Mouse (Mus musculus) kidney, postnatal 25 days (tissue): ENCODE measurements at regions not wholly inside any gene's neighbourhood (a gene's known extent, or its start where the extent isn't known, plus 50 kb on each side); places are given as distances from the start of the nearest gene placed in this dataset.
"Not testable (repeated sequence)": the region's sequence is repeated elsewhere in the genome, so short reads cannot be mapped to it uniquely, and the experiment has no call there.

Experiments used
- DNase-seq, 2 experiments: peaks; one replicate each; pipeline ENCODE4 v3.0.0; 2021; ENCODE audit warnings: mixed read lengths in 2 of 2

GRCm38 (mm10) chr13:65563303-65563702 lies 50.8 kb downstream of the Gm10139 start:
- peak in 1 of 2 experiments; percentile 28 for DNase-seq

GRCm38 (mm10) chr13:65586231-65586630 lies 73.8 kb downstream of the Gm10139 start:
- DNase-seq: not testable (repeated sequence)

- not testable (repeated sequence) for DNase-seq
Observed at GRCm38 (mm10) chr13:65620199-65620598, 107.7 kb downstream of the Gm10139 start.

- DNase-seq: not testable (repeated sequence)
Observed at GRCm38 (mm10) chr13:65650297-65650696, 137.8 kb downstream of the Gm10139 start.

GRCm38 (mm10) chr13:65659865-65660264 lies 147.4 kb downstream of the Gm10139 start:
- DNase-seq: peak in 1 of 2 experiments; percentile 19
